Mouse (Mus musculus) heart, postnatal 36 days (tissue): ENCODE data around the gene Sfpq. TPM values are rescaled to one million over a fixed set of nuclear protein-coding genes. Genes with fewer than 3 reads are reported as not detected.

ENCODE experiments used
- total RNA-seq, 2 experiments: library from RNA; stranded (reverse); gene quantifications; 2 replicates each; pipeline ENCODE4 v1.2.3; 2021

The Sfpq gene
- total RNA-seq, 2 experiments from 2014 or later = 72.2 to 78.2 TPM

Other genes starting within 250 kb of the Sfpq start
- gene Zmym4, start 53.2 kb upstream of the Sfpq start, total RNA-seq = 10 to 100 TPM; 19.8 to 20.8 TPM
- 1 to 10 TPM; 5.2 to 5.9 TPM for gene Zmym1, start 39.8 kb downstream of the Sfpq start, total RNA-seq
- gene Zmym6, start 56.1 kb downstream of the Sfpq start, total RNA-seq = 1 to 10 TPM; 8.0 to 8.9 TPM
- gene Tmem35b, start 102.4 kb downstream of the Sfpq start, total RNA-seq = 1 to 10 TPM; 1.8 to 2.0 TPM
- under 1 TPM; 0.22 to 0.25 TPM for gene Dlgap3, start 147.9 kb downstream of the Sfpq start, total RNA-seq
- 10 to 100 TPM; 48.8 to 52.1 TPM for gene Smim12, start 222.5 kb downstream of the Sfpq start, total RNA-seq